Mouse (Mus musculus): ENCODE results near the gene Lyst. TPM values are rescaled to one million over a fixed set of nuclear protein-coding genes. Genes with fewer than 3 reads are reported as not detected.
"Not testable (repeated sequence)": the region's sequence is repeated elsewhere in the genome, so short reads cannot be mapped to it uniquely, and the experiment has no call there.

Gene Lyst
- polyA plus RNA-seq, 1 experiment from 2014 or later = 4.6 TPM

- Histone ChIP-seq H3K27me3 (ENCODE audit: control insufficient read depth, insufficient read depth, low read length) (no peaks in the 10 kb centered on the region), H3K27ac (replicated peaks in 1 of 2; ENCODE audit: control insufficient read depth in 1 of 2, insufficient read depth in 1 of 2, low read depth in 2 of 2, low read length in 2 of 2) (no peak overlapping the region), H3K4me3 (ENCODE audit: control insufficient read depth in 1 of 2, insufficient read depth in 1 of 2, low read depth in 1 of 2, low read length in 2 of 2) (no peak overlapping the region), H3K4me1 (ENCODE audit: control insufficient read depth in 2 of 2, insufficient read depth in 2 of 2, low read length in 2 of 2) (no peaks in the 10 kb centered on the region), H3K36me3 (ENCODE audit: control insufficient read depth, insufficient read depth, low read length) (peaks cover 32% of the 10 kb centered on the region), H3K9ac (ENCODE audit: low read length) (no peak overlapping the region), H3K4me2 (ENCODE audit: low read length) (no peak overlapping the region), H3K9me3 (ENCODE audit: control insufficient read depth, low read length) (no peaks in the 10 kb centered on the region)
- 56% methylated on average over 4 of the region's 4 CpGs for WGBS
- no peak for ATAC-seq (ENCODE audit: insufficient number of reproducible peaks, insufficient read depth, low FRiP score, low read depth)
Observed at GRCm38 (mm10) chr13:13674669-13675343, 84.6 kb downstream of the Lyst start.

GRCm38 (mm10) chr13:13677871-13678270 lies 87.7 kb downstream of the Lyst start:
- no peak overlapping the region for H3K27ac ChIP-seq (replicated peaks in 1 of 2; ENCODE audit: control insufficient read depth in 1 of 2, insufficient read depth in 1 of 2, low read depth in 2 of 2, low read length in 2 of 2)
- no peaks in the 10 kb centered on the region for H3K27me3 ChIP-seq (ENCODE audit: control insufficient read depth, insufficient read depth, low read length)
- H3K9ac ChIP-seq (ENCODE audit: low read length) = no peak overlapping the region
- peaks cover 22% of the 10 kb centered on the region for H3K36me3 ChIP-seq (ENCODE audit: control insufficient read depth, insufficient read depth, low read length)
- no peak overlapping the region for H3K4me2 ChIP-seq (ENCODE audit: low read length)
- H3K4me3 ChIP-seq (ENCODE audit: control insufficient read depth in 1 of 2, insufficient read depth in 1 of 2, low read depth in 1 of 2, low read length in 2 of 2) = no peak overlapping the region
- WGBS = 76% methylated on average over 8 of the region's 8 CpGs
- H3K9me3 ChIP-seq (ENCODE audit: control insufficient read depth, low read length) = no peaks in the 10 kb centered on the region
- no peaks in the 10 kb centered on the region for H3K4me1 ChIP-seq (ENCODE audit: control insufficient read depth in 2 of 2, insufficient read depth in 2 of 2, low read length in 2 of 2)
- ATAC-seq (ENCODE audit: insufficient number of reproducible peaks, insufficient read depth, low FRiP score, low read depth) = no peak

- no peaks in the 10 kb centered on the region for H3K27me3 ChIP-seq (ENCODE audit: control insufficient read depth, insufficient read depth, low read length)
- no peaks in the 10 kb centered on the region for H3K9me3 ChIP-seq (ENCODE audit: control insufficient read depth, low read length)
- H3K9ac ChIP-seq (ENCODE audit: low read length) = no peak overlapping the region
- no peak for ATAC-seq (ENCODE audit: insufficient number of reproducible peaks, insufficient read depth, low FRiP score, low read depth)
- no peaks in the 10 kb centered on the region for H3K4me1 ChIP-seq (ENCODE audit: control insufficient read depth in 2 of 2, insufficient read depth in 2 of 2, low read length in 2 of 2)
- H3K36me3 ChIP-seq (ENCODE audit: control insufficient read depth, insufficient read depth, low read length) = peaks cover 16% of the 10 kb centered on the region
- 34% methylated on average over 6 of the region's 6 CpGs for whole genome bisulfite sequencing
- H3K27ac ChIP-seq (replicated peaks in 1 of 2; ENCODE audit: control insufficient read depth in 1 of 2, insufficient read depth in 1 of 2, low read depth in 2 of 2, low read length in 2 of 2) = no peak overlapping the region
- no peak overlapping the region for H3K4me2 ChIP-seq (ENCODE audit: low read length)
- H3K4me3 ChIP-seq (ENCODE audit: control insufficient read depth in 1 of 2, insufficient read depth in 1 of 2, low read depth in 1 of 2, low read length in 2 of 2) = no peak overlapping the region
Observed at GRCm38 (mm10) chr13:13681642-13682041, 91.4 kb downstream of the Lyst start.

DNA sequence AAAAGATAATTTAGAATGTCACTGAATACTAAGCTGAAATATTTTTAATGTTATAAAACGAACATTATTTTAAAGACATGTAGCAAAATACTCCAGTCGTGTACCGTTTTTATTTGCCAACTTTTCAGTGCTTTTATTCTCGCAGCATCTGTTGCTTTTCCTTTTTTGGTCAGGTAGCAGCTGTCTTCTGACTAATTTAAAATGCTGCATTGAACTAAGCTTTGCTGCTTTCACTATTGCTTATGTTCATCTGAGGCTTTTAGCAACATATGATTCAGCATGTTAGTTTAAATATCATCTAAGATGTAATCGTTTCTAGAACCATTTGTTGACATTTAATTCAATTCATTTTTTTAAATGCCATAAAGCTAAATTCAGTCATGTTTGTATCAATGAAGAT lies 113.3 kb downstream of the Lyst start:
- H3K4me1 ChIP-seq (ENCODE audit: control insufficient read depth in 2 of 2, insufficient read depth in 2 of 2, low read length in 2 of 2) = no peaks in the 10 kb centered on the region
- no peaks in the 10 kb centered on the region for H3K27me3 ChIP-seq (ENCODE audit: control insufficient read depth, insufficient read depth, low read length)
- H3K36me3 ChIP-seq (ENCODE audit: control insufficient read depth, insufficient read depth, low read length) = peaks cover 8% of the 10 kb centered on the region
- WGBS = 79% methylated on average over 5 of the region's 5 CpGs
- ATAC-seq (ENCODE audit: insufficient number of reproducible peaks, insufficient read depth, low FRiP score, low read depth) = no peak
- H3K4me3 ChIP-seq (ENCODE audit: control insufficient read depth in 1 of 2, insufficient read depth in 1 of 2, low read depth in 1 of 2, low read length in 2 of 2) = no peak overlapping the region
- H3K4me2 ChIP-seq (ENCODE audit: low read length) = no peak overlapping the region
- no peak overlapping the region for H3K9ac ChIP-seq (ENCODE audit: low read length)
- H3K9me3 ChIP-seq (ENCODE audit: control insufficient read depth, low read length) = no peaks in the 10 kb centered on the region
- H3K27ac ChIP-seq (replicated peaks in 1 of 2; ENCODE audit: control insufficient read depth in 1 of 2, insufficient read depth in 1 of 2, low read depth in 2 of 2, low read length in 2 of 2) = no peak overlapping the region

DNA sequence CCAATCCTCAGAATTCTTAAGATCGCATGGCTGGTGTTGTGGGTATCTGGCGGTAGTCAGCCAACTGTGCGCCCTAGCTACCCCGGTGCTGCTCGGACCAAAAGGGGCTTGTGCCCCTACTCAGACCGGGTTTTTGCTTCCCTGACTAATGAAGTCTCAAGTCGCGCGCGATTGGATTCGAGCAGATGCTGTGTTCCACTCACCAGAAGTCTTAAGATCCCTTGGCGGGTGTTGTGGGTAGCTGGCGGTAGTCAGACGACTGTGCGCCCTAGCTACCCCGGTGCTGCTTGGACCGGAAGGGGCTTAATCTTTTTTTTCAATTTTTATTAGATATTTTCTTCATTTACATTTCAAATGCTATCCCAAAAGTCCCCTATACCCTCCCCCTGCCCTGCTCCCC lies 131.2 kb downstream of the Lyst start:
- not testable (repeated sequence) for ATAC-seq (ENCODE audit: insufficient number of reproducible peaks, insufficient read depth, low FRiP score, low read depth); H3K4me3 ChIP-seq (ENCODE audit: control insufficient read depth in 1 of 2, insufficient read depth in 1 of 2, low read depth in 1 of 2, low read length in 2 of 2); H3K9ac ChIP-seq (ENCODE audit: low read length); H3K4me2 ChIP-seq (ENCODE audit: low read length); H3K36me3 ChIP-seq (ENCODE audit: control insufficient read depth, insufficient read depth, low read length); H3K4me1 ChIP-seq (ENCODE audit: control insufficient read depth in 2 of 2, insufficient read depth in 2 of 2, low read length in 2 of 2); H3K9me3 ChIP-seq (ENCODE audit: control insufficient read depth, low read length); H3K27ac ChIP-seq (replicated peaks in 1 of 2; ENCODE audit: control insufficient read depth in 1 of 2, insufficient read depth in 1 of 2, low read depth in 2 of 2, low read length in 2 of 2); H3K27me3 ChIP-seq (ENCODE audit: control insufficient read depth, insufficient read depth, low read length)
- WGBS = 85% methylated on average over 17 of the region's 17 CpGs

DNA sequence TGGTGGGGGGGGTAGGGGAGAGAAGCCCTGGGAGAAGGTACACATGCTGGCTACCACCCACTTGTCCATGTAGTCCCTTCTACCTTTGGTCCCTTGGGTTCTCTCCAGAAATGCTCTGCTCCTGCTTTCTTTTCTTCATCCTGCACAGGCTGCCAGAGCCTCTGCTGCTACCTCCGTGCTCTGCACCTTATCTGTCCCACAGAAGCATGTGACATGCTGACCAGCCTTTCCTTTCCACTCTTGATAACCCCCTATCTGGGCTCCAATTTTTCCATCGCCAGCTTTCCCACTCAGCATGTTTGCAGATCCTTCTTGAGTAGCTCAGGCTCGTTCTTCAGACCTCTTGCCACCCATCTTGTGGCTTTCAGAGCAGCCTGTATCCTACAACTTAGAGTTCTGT lies 133.1 kb downstream of the Lyst start:
- H3K27me3 ChIP-seq (ENCODE audit: control insufficient read depth, insufficient read depth, low read length) = no peaks in the 10 kb centered on the region
- 0 out of 4 replicates have a peak overlapping the region, but pooled peaks of 1 of the 2 experiments have one; percentile 33 for H3K27ac ChIP-seq (replicated peaks in 1 of 2; ENCODE audit: control insufficient read depth in 1 of 2, insufficient read depth in 1 of 2, low read depth in 2 of 2, low read length in 2 of 2)
- peaks cover 13% of the 10 kb centered on the region; the same call in 1 of the 2 replicates for H3K36me3 ChIP-seq (ENCODE audit: control insufficient read depth, insufficient read depth, low read length)
- H3K4me3 ChIP-seq (ENCODE audit: control insufficient read depth in 1 of 2, insufficient read depth in 1 of 2, low read depth in 1 of 2, low read length in 2 of 2) = no peak overlapping the region
- H3K9me3 ChIP-seq (ENCODE audit: control insufficient read depth, low read length) = no peaks in the 10 kb centered on the region
- H3K9ac ChIP-seq (ENCODE audit: low read length) = no peak overlapping the region
- H3K4me2 ChIP-seq (ENCODE audit: low read length) = no peak overlapping the region
- WGBS = 7% methylated on average over 3 of the region's 3 CpGs
- H3K4me1 ChIP-seq (ENCODE audit: control insufficient read depth in 2 of 2, insufficient read depth in 2 of 2, low read length in 2 of 2) = peaks cover 4 to 7% of the 10 kb centered on the region in 2 experiments; a peak in 2 of 4 replicates
- 0 out of 2 replicates have a peak, but pooled peaks have one; percentile 50 for ATAC-seq (ENCODE audit: insufficient number of reproducible peaks, insufficient read depth, low FRiP score, low read depth)

DNA sequence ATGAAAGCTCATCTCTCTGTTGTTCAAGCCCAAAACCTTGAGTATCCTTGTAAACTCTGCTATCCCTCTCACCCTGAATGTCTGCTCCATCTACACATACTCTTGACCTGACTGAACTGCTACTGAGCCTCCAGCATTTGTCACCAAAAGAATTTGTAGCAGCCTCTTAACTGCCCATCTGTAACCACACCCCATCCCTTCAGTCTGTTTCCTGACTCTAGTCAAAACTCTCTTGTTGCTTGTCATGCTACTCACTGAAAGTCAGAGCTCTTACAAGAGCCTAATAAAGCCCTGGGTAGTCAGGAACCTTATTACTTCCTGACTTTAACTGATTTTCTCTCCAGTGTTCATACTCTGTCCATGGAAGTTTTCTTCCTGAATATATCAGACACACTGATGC lies 133.6 kb downstream of the Lyst start:
- no peak overlapping the region for H3K4me3 ChIP-seq (ENCODE audit: control insufficient read depth in 1 of 2, insufficient read depth in 1 of 2, low read depth in 1 of 2, low read length in 2 of 2)
- peaks cover 4 to 7% of the 10 kb centered on the region in 2 experiments; a peak in 2 of 4 replicates for H3K4me1 ChIP-seq (ENCODE audit: control insufficient read depth in 2 of 2, insufficient read depth in 2 of 2, low read length in 2 of 2)
- H3K9ac ChIP-seq (ENCODE audit: low read length) = no peak overlapping the region
- H3K27me3 ChIP-seq (ENCODE audit: control insufficient read depth, insufficient read depth, low read length) = no peaks in the 10 kb centered on the region
- H3K36me3 ChIP-seq (ENCODE audit: control insufficient read depth, insufficient read depth, low read length) = peaks cover 13% of the 10 kb centered on the region; the same call in 1 of the 2 replicates
- H3K9me3 ChIP-seq (ENCODE audit: control insufficient read depth, low read length) = no peaks in the 10 kb centered on the region
- 0 out of 4 replicates have a peak overlapping the region, but pooled peaks of 1 of the 2 experiments have one; percentile 2 for H3K27ac ChIP-seq (replicated peaks in 1 of 2; ENCODE audit: control insufficient read depth in 1 of 2, insufficient read depth in 1 of 2, low read depth in 2 of 2, low read length in 2 of 2)
- no peak overlapping the region for H3K4me2 ChIP-seq (ENCODE audit: low read length)
- ATAC-seq (ENCODE audit: insufficient number of reproducible peaks, insufficient read depth, low FRiP score, low read depth) = no peak

DNA sequence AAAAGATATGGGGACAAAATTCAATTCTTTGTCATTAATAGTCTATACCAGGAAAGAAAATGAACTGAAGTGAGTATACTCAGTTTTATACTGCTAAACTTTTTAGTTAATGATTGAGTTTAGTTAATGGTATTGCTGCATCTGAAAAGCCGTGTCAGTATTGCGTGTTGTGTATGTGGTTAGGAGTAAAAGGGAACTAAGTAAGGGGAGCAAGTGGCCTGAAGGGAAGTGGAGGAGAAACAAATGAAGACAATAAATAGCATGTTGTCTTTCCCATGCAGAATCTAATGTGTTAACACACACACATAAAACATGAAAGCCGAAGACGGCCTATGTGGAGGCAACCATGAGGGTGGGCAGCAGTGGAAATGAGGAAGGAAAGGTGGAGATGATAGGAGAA lies 149.0 kb downstream of the Lyst start:
- H3K27me3 ChIP-seq (ENCODE audit: control insufficient read depth, insufficient read depth, low read length) = no peaks in the 10 kb centered on the region
- no peak overlapping the region for H3K4me2 ChIP-seq (ENCODE audit: low read length)
- no peak overlapping the region for H3K27ac ChIP-seq (replicated peaks in 1 of 2; ENCODE audit: control insufficient read depth in 1 of 2, insufficient read depth in 1 of 2, low read depth in 2 of 2, low read length in 2 of 2)
- no peak overlapping the region for H3K9ac ChIP-seq (ENCODE audit: low read length)
- WGBS = 99% methylated on average over 4 of the region's 4 CpGs
- H3K9me3 ChIP-seq (ENCODE audit: control insufficient read depth, low read length) = no peaks in the 10 kb centered on the region
- ATAC-seq (ENCODE audit: insufficient number of reproducible peaks, insufficient read depth, low FRiP score, low read depth) = no peak
- H3K4me1 ChIP-seq (ENCODE audit: control insufficient read depth in 2 of 2, insufficient read depth in 2 of 2, low read length in 2 of 2) = no peaks in the 10 kb centered on the region
- H3K36me3 ChIP-seq (ENCODE audit: control insufficient read depth, insufficient read depth, low read length) = peaks cover 27% of the 10 kb centered on the region
- H3K4me3 ChIP-seq (ENCODE audit: control insufficient read depth in 1 of 2, insufficient read depth in 1 of 2, low read depth in 1 of 2, low read length in 2 of 2) = no peak overlapping the region
